Mouse (Mus musculus) kidney, adult 2 months (tissue): ENCODE measurements around the gene Fam214a.

Source experiments
- CTCF ChIP-seq: fragments of 200-500 bp; conservative IDR thresholded peaks from 2 replicates; pipeline ENCODE4 v1.5.1; 2011; ENCODE audit warnings: low read depth, mild to moderate bottlenecking, control low read depth, low read length, moderate library complexity, mixed read lengths; ENCODE audit not compliant: insufficient read depth, insufficient read length
- POLR2A ChIP-seq: fragments of 200-500 bp; IDR thresholded peaks from one replicate; pipeline ENCODE4 v1.6.1; 2011; ENCODE audit warnings: low read depth, low read length, control low read depth

DNA sequence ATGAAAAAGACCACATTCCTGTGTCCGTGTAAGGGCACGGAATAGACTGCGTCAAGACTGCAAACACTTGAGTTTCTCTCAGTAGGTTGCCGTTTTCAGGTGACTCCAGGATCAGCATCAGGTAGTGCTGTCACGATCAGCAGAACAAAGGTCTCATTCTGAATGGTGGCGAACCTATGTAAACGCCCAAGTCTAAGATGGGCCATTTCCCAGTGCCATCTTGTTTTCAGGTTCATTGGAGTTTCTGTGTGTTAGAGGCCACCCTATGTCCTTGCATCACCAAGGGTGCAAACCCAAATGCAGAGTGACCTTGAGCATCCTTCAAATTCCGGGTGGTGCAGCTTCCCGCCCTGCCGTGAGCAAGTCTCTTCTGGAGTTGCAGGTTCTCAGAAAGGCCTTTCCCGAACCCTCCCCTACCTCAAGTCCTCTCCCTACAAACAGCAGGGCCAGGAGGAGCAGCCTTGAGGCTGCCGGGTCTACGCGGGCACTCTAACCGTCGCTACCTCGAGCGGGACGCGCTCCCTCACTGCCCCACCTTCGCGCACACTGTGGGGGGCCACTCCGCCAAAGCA lies 117.9 kb downstream of the Fam214a start, which contains the start of gene Myo5a:
- no peak for TF ChIP-seq POLR2A
- TF ChIP-seq CTCF, result no peak
